Mouse (Mus musculus): Measurements from ENCODE around the gene Fam181a.

The Fam181a gene

DNA sequence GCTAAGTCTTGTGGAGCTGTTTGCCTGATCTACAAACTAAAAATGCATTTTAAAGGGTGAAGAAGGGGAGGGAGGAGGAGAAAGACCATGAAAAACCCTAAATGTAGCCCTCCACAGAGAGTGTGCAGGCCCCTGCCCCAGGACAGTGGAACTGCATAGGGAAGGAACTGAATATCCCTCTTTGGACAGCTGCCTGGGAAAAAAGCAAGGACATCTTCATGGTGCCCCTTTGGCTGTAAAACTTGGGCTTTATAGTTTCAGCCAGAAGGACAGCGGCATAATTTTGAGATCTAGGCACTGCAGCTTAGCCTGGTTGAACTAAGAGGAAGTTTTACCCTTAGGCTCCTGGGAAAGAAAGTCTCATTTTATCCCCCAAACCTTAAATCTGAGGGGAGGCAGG, 7.8 kb upstream of the Fam181a start:
- TF ChIP-seq GATA4 (IDR thresholded peaks at IDR 0.05; ENCODE audit: insufficient replicate concordance, low read length), result no peak

DNA sequence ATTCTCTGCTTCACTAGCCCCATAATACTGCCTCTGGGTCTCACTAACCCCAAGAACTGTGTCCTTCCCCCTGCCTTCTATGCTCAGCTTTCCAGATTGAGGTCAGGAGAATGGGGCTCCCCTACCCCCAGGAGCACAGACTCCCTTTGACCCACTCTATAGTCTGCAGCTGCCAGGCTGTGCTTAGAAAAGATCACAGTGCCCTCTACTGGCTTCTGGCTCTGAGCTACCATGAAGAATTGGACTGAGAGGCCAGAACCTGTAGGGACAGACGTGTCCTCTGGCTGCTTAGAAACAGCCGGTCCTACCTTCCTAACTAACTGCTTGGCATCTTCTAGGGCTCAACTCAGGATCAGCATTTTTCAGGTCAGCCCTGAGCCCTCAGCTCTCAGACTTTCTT, 4.6 kb upstream of the Fam181a start:
- no peak for TF ChIP-seq GATA4 (IDR thresholded peaks at IDR 0.05; ENCODE audit: insufficient replicate concordance, low read length)

GRCm38 (mm10) chr12:103306720-103307119, 4.1 kb upstream of the Fam181a start:
- TF ChIP-seq GATA4 (IDR thresholded peaks at IDR 0.05; ENCODE audit: insufficient replicate concordance, low read length), result no peak

DNA sequence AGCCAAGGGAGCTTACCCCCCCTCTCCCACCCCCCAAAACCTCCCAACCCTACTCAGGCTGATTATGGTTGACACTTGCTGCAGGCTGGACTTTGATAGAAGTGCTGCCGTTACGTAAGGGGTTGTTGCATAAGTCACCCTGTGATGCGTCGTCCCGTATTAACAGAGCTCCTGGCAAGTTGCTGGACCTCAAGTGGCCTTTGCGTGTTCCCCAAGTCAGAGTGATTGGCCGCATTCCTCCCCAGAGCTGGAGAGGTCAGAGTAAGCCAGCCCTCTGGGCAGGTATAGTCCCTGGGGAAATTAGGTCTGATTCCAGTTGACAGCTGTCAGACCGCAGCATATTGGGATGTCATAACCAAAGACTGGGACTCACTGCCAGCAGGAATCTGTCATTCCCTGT, 1.1 kb downstream of the Fam181a start:
- no peak for TF ChIP-seq GATA4 (IDR thresholded peaks at IDR 0.05; ENCODE audit: insufficient replicate concordance, low read length)

- no peak for TF ChIP-seq GATA4 (IDR thresholded peaks at IDR 0.05; ENCODE audit: insufficient replicate concordance, low read length)
These were observed 2.5 kb downstream of the Fam181a start for GRCm38 (mm10) chr12:103313274-103313673.

DNA sequence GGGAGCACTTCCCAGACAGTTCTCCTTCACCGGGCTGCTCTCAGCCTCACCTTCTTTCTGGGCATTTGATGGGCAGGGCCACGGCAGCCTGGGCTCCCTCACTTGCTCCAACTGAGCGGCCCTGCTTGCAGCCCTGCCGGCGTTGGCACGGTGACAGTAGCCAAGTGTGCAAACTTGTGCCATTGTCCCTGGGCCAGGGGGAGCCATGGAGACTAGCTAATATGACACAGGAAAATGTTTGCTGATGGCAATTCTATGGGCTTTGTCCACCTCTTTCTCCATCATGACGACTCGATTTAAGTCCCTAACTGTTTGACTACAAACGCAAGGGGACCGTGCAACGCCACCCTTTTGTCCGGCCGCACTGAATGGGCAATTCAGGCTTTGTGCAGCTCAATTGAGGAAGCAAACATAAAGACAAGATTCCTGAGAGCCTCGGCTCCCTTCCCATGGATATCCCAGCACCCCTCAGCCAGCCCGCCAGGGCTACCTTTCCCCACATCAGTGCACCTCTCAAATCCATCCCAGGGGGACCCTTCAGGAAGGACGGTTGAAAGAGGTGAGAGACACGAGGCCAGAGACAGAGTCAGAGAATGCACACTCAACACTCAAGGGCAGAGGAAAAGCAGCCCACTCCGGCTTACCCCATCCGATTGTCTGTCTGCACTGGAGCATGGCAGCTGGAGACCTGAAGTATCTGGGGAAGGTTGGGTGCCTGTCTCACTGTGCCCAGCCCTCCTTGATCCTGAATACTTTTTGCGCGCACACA, 3.3 kb downstream of the Fam181a start:
- no peak for TF ChIP-seq GATA4 (IDR thresholded peaks at IDR 0.05; ENCODE audit: insufficient replicate concordance, low read length)

DNA sequence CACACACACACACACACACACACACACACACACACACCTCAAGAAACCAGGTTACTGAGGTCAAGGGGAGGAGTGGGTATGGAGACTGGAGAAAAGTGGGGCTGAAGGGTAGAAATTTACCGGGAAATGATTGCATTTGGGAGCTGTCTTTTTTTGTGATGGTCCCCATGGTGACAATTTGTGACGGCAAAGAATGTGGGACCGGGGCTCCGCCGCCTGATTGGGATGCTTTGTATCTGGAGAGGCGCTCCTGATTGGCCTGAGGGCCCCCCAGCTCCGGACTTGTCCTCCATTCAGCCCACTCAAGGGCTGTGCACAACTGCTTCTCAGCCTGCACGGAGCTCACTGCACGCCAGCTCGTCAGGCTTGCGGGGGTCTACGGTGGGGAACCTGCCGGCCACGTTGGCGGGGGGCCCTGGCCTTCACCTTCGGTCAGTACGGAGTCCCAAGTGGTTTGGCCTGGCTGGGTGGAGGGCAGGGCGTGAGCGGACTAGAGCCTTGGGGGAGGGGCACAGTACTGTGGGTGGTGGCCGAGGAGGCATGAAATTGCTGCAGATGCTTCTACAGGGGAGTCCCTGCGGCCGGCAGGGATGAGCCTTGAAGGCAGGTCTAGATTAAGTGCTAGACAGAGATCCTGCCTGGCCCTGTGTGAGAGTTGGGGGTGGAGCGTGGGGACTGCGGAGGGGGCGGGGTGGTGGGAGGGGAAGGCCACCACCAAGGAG, 4.0 kb downstream of the Fam181a start:
- no peak for TF ChIP-seq GATA4 (IDR thresholded peaks at IDR 0.05; ENCODE audit: insufficient replicate concordance, low read length)

DNA sequence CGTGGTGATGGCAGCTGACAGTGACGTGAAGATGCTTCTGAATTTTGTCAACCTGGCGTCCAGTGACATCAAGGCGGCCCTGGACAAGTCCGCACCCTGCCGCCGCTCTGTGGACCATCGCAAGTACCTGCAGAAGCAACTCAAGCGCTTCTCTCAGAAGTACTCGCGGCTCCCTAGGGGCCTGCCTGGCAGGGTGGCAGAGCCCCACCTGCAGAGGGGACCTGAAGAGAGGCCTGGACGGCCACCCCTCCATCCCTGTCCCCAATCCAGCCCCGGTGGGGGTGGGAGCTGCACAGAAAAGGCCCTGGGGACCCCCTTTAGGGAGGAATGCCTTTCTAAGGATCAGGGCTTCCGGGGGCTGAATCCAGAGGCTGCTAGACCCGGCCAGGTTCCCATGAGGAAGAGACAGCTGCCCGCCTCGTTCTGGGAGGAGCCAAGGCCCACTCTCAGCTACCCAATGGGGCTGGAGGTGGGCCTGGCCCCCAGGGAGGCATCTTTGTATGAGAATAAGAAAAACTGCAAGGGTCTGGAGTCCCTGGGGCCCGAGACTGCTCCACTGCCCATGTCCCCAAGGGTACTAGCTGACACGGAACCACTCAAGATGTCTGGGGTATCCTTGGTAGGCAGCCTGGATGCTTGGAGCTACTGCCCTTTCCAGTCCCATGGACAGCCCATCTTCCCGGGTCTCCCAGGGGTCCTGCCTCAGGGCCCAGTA, 5.2 kb downstream of the Fam181a start:
- no peak for TF ChIP-seq GATA4 (IDR thresholded peaks at IDR 0.05; ENCODE audit: insufficient replicate concordance, low read length)

DNA sequence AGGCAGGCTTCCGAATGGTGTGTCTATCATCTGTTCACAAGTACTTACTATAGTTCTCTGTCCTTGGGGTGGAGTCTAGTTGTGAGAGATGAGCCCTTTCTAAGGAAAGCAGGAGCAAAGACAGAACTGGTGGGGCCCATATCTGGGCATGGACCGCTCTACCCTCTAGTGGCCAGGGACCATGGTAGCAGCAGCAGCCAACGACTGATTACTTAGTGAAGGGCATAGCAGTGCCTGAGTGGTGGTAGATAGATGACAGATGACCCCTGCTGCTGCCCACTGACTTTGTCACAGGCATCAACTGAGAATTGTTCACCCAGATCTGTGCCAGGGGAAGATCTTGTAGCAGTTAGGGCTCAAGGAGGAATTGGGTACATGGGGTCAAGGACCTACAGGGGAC, 12.0 kb downstream of the Fam181a start:
- no peak for TF ChIP-seq GATA4 (IDR thresholded peaks at IDR 0.05; ENCODE audit: insufficient replicate concordance, low read length)

DNA sequence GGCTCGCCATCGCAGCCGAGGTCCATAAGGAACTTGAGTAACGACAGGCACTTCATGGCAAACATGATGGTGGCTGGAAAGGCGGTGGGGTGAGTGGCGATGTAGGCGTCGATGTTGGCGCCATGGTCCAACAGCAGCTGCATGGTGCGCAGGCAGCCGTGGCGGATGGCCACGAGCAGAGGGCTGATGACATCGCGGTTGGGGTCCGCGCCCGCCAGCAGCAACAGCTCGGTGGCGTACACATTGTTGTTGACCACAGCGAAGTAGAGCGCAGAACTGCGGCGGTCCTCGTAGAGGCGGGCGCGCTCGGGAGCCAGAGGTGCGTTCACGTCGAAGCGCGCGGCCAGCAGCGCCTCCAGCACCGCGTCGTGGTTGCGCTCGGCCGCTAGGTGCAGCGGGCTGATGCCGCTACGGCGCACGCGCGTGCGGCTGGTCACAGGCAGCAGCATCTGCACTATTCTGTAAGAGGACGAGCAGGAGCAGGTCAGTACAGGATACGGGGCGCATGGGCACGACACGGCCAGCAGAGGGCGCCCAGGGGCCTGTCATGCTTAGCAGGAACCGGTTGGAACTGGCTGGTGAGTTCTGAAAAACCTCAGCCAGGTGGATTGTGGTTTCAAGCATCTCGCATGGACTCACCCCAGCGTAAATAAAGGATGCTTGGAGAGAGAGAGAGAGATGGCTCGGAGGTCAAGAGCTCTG, 14.5 kb downstream of the Fam181a start:
- TF ChIP-seq GATA4 (IDR thresholded peaks at IDR 0.05; ENCODE audit: insufficient replicate concordance, low read length), result no peak

DNA sequence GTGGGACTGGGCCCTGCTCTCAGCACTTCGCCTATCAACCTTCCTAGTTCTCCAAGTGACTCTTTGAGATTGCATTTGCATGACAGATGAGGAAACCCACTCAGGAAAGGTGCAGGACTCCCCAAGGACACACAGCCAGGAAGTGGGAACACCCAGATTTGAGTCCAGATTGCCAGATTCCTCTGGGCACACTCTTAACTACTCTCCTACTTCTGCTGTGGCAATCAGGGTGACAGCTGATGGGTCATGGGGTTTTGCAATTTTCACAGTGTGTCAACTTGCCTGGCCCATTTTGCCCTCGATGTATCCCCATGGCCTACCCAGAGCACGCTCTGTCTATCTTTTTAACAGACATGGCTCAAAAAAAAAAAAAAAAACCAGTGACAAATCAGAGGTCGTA, 15.8 kb downstream of the Fam181a start:
- TF ChIP-seq GATA4 (IDR thresholded peaks at IDR 0.05; ENCODE audit: insufficient replicate concordance, low read length), result peak; percentile 66; the same call in 1 of the 2 replicates

GRCm38 (mm10) chr12:103327107-103327506, 16.3 kb downstream of the Fam181a start:
- no peak for TF ChIP-seq GATA4 (IDR thresholded peaks at IDR 0.05; ENCODE audit: insufficient replicate concordance, low read length)

- TF ChIP-seq GATA4 (IDR thresholded peaks at IDR 0.05; ENCODE audit: insufficient replicate concordance, low read length), result no peak
These were observed 17.8 kb downstream of the Fam181a start for GRCm38 (mm10) chr12:103328448-103329191.

DNA sequence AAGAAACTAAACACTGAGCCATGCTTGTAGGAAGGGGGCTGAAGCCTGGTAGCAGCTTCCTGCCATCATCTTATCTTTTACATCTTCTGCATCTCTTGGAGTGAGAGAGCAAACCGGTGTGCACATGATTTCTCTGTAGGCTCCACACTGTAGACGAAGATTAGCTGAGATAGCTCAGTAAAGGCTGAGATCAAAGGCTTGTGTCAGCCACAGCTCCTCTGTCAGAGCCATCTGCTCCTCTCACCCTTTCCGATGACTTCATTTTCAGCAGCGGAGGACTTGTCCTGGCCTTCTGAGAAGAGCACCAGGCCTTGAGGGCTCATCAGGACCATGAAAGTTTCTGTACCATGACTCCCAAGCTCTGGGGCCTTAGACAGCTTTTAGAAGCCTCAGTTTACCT, 20.7 kb downstream of the Fam181a start:
- no peak for TF ChIP-seq GATA4 (IDR thresholded peaks at IDR 0.05; ENCODE audit: insufficient replicate concordance, low read length)

GRCm38 (mm10) chr12:103332879-103333278, 22.1 kb downstream of the Fam181a start:
- no peak for TF ChIP-seq GATA4 (IDR thresholded peaks at IDR 0.05; ENCODE audit: insufficient replicate concordance, low read length)
